Mouse (Mus musculus): Measurements from ENCODE around the gene Arl6. TPM values are rescaled to one million over a fixed set of nuclear protein-coding genes. Genes with fewer than 3 reads are reported as not detected.

Gene Arl6
- 101 TPM for polyA plus RNA-seq (2014; fragmentation: Illumina TruSeq; extraction: RNeasy Lipid Tissue Mini Kit (QIAGEN cat#74804); ENCODE audit: low read depth, low replicate concordance)

GRCm38 (mm10) chr16:59639102-59639691, at the start of gene Arl6:
TSS of gene Arl6 (minus strand) at chr16:59639391.

GRCm38 (mm10) chr16:59600311-59601251, 38.6 kb downstream of the Arl6 start, which contains the start of gene Crybg3:
TSS of gene Crybg3 (minus strand) at chr16:59600979.

Other genes starting within 250 kb of the Arl6 start
- not detected for gene Gabrr3, start 232.1 kb downstream of the Arl6 start, polyA plus RNA-seq (2014; fragmentation: Illumina TruSeq; extraction: RNeasy Lipid Tissue Mini Kit (QIAGEN cat#74804); ENCODE audit: low read depth, low replicate concordance)
- 37.2 TPM for gene Riox2, start 167.6 kb downstream of the Arl6 start, polyA plus RNA-seq (2014; fragmentation: Illumina TruSeq; extraction: RNeasy Lipid Tissue Mini Kit (QIAGEN cat#74804); ENCODE audit: low read depth, low replicate concordance)
- 15.8 TPM for gene Crybg3, start 38.4 kb downstream of the Arl6 start, polyA plus RNA-seq (2014; fragmentation: Illumina TruSeq; extraction: RNeasy Lipid Tissue Mini Kit (QIAGEN cat#74804); ENCODE audit: low read depth, low replicate concordance)